Mouse (Mus musculus) E14TG2a.4 (cell line): ENCODE measurements at regions not wholly inside any gene's neighbourhood (a gene's known extent, or its start where the extent isn't known, plus 50 kb on each side); places are given as distances from the start of the nearest gene placed in this dataset.

Experiments
- CTCF ChIP-seq: conservative IDR thresholded peaks from 2 replicates; pipeline ENCODE4 v1.5.1; 2014; ENCODE audit warnings: low read length
- NANOG ChIP-seq: IDR thresholded peaks from 2 replicates; pipeline ENCODE4 v1.6.1; 2014; ENCODE audit warnings: borderline replicate concordance, low read length, mixed read lengths
- POU5F1 ChIP-seq: IDR thresholded peaks from 2 replicates; pipeline ENCODE4 v1.6.1; 2014; ENCODE audit warnings: low read length, borderline replicate concordance

DNA sequence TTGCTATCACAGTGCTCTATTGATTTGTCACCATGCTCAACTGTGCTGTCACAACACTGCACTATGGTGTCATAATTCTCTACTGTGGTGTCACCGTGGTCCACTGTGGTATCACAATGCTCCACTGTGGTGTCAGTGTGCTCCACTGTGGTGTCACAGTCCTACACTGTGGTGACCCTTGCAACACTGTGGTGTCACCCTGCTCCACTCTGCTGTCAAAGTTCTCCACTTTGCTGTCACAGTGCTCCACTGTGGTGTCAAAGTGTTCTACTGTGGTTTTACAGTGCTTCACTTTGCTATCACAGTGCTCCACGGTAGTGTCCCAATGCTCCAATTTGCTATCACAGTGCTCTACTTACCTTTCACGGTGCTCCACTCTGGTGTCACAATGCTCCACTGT lies 74.3 kb upstream of the Trpm1 start:
- TF ChIP-seq CTCF (no peak), NANOG (no peak), POU5F1 (no peak)
